Mouse (Mus musculus): ENCODE results near the gene Abi1. TPM values are rescaled to one million over a fixed set of nuclear protein-coding genes. Genes with fewer than 3 reads are reported as not detected.
A peak's percentile ranks its signal among the peaks of the same experiment; 100 is the strongest.
"Not testable (repeated sequence)": the region's sequence is repeated elsewhere in the genome, so short reads cannot be mapped to it uniquely, and the experiment has no call there.

Abi1 gene
- polyA plus RNA-seq, 1 experiment from 2014 or later = 40.2 TPM

DNA sequence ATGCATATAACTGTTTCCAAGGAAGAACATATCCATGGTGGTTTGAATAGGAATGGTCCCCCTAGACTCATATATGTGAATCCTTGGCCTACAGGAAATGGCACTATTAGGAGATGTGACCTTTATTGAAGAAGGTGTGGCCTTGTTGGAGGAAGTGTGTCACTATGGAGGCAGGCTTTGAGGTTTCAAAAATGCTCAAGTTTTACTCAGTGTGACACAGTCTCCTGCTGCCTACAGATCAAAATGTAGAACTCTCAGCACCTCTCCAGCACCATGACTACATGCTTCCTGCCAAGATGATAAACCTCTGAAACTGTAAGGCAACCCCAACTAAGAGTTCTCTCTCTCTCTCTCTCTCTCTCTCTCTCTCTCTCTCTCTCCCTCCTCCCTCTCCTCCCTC lies 8.0 kb upstream of the Abi1 start:
- no peak for DNase-seq (ENCODE audit: low spot score)
- no peak overlapping the region for H3K4me3 ChIP-seq
- no peak overlapping the region for H3K27ac ChIP-seq
- H3K4me1 ChIP-seq = no peaks in the 10 kb centered on the region
- no peaks in the 10 kb centered on the region for H3K9me3 ChIP-seq (replicated peaks)
- no peaks in the 10 kb centered on the region for H3K36me3 ChIP-seq
- H3K27me3 ChIP-seq (ENCODE audit: low read depth, poor library complexity, severe bottlenecking) = no peaks in the 10 kb centered on the region

DNA sequence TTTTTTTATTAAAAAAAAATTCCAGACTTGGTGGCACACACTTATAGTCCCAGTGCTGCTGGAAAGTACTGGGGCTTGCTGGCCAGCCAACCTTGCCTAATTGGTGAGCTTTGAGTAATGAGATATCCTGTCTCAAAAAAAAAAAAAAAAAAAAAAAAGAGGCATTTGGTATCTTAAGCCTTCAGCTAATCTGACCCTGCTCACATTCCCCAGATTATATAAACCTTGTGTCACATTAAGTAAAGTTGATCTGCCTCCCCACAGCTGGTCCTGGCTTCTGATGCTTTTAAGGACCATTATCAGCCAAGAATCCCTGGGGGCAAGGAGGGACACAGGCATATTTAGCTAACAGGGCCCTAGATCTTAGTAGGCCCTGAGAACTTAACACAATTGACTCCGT lies 5.7 kb upstream of the Abi1 start:
- Histone ChIP-seq H3K4me3 (no peak overlapping the region), H3K27me3 (ENCODE audit: low read depth, poor library complexity, severe bottlenecking) (no peaks in the 10 kb centered on the region), H3K36me3 (no peaks in the 10 kb centered on the region), H3K9me3 (replicated peaks) (no peaks in the 10 kb centered on the region), H3K27ac (no peak overlapping the region), H3K4me1 (no peaks in the 10 kb centered on the region)
- 40% methylated on average over 1 of the region's 1 CpGs for WGBS
- DNase-seq (ENCODE audit: low spot score) = no peak

DNA sequence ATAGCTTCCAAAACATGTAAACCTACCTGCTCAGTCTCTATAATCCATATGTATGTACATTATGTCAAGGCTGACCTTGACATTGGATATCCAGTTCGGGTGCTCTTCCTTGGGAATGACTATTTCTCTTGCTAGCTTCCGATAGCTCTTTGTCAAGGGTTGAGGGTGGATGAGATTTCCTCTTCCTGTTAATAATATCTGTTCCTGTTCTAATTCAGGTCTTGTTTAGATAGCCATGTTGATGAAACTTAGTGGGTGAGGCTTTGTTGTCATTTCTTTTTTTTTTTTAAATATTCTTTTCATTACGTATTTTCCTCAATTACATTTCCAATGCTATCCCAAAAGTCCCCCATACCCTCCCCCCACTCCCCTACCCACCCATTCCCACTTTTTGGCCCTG lies 2.1 kb upstream of the Abi1 start:
- H3K27me3 ChIP-seq (ENCODE audit: low read depth, poor library complexity, severe bottlenecking) = no peaks in the 10 kb centered on the region
- H3K4me3 ChIP-seq = no peak overlapping the region
- peaks cover 7% of the 10 kb centered on the region for H3K4me1 ChIP-seq
- 93% methylated on average over 3 of the region's 3 CpGs for WGBS
- no peaks in the 10 kb centered on the region for H3K9me3 ChIP-seq (replicated peaks)
- no peaks in the 10 kb centered on the region for H3K36me3 ChIP-seq
- no peak for DNase-seq (ENCODE audit: low spot score)
- H3K27ac ChIP-seq = no peak overlapping the region

DNA sequence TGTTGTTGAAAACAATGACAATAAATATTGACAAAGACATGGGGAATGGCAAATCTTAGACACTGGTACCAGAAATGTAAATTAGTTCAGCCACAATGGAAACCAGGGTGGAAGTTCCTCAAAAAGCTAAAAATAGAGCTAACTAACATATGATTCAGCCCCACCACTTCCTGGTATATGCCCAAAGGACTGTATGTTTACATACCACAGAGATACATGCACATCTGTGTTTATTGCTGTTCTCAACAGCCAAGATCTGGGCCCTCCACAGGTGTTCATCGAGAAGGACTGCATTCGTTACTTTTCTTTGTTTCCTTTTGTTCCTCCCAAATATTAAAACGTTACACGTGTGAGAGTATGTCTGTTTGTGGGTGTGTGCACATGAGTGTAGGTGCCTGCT lies 1.4 kb upstream of the Abi1 start:
- Histone ChIP-seq H3K4me3 (no peak overlapping the region), H3K9me3 (replicated peaks) (no peaks in the 10 kb centered on the region), H3K36me3 (no peaks in the 10 kb centered on the region), H3K4me1 (peaks cover 7% of the 10 kb centered on the region), H3K27ac (no peak overlapping the region), H3K27me3 (ENCODE audit: low read depth, poor library complexity, severe bottlenecking) (no peaks in the 10 kb centered on the region)
- WGBS = 88% methylated on average over 4 of the region's 4 CpGs
- DNase-seq (ENCODE audit: low spot score) = no peak

DNA sequence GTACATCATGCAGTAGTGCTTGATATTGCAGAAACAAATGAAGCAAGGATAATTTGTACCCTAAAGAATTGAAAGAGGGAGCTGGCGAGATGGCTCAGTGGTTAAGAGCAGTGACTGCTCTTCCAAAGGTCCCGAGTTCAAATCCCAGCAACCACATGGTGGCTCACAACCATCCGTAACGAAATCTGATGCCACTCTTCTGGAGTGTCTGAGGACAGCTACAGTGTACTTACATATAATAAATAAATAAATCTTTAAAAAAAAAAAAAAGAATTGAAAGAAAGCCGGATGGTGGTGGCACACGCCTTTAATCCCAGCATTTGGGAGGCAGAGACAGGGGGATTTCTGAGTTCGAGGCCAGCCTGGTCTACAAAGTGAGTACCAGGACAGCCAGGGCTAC lies 649 bp upstream of the Abi1 start:
- H3K4me1 ChIP-seq; H3K27me3 ChIP-seq (ENCODE audit: low read depth, poor library complexity, severe bottlenecking); DNase-seq (ENCODE audit: low spot score); H3K4me3 ChIP-seq; H3K27ac ChIP-seq; H3K36me3 ChIP-seq; H3K9me3 ChIP-seq (replicated peaks): not testable (repeated sequence)
- 87% methylated on average over 7 of the region's 7 CpGs for WGBS

DNA sequence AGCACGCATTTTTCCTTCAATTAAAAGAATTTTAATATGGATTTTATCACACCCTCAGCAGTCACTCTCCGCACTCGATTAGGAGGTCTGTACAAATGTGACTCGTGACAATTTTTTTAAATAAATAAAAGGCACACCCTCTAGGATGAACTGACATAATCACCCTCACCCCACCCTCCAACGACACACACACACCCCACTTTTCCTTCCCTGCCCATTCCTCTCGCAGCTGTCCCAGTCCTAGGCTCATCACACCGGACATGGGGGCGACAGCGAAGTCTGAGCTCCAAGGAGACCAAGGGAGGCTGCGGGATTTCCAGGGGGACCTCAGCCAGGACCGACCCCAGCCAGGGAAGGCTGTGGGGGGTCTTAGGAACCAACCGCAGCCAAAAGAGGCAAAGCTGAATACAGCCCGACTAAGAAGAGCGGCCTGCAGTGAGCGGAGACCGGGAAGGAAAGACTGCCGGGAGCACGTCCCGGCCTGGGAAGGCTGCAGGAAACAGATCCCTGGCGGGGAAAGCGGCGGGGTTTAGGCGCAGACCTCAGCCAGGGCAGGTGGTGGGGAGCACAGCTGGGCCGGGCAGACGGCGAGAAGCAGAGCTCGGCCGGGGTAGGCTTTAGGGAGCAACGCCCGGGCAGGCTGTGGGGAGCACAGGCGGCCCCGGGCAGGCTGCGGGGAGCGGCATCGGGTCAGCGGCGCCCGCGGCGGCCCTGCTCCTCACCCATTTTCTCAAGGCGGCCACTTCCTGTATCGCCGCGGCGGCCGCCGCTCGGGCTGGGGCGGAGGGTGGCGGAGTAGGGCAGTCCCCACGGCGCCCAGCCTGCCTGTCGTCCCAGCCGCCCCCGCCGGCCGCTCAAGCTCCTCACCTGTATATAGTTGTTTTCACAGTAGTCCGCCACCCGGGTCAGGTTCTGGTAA lies 700 bp downstream of the Abi1 start:
- peak; percentile 78 for DNase-seq (ENCODE audit: low spot score)
- H3K36me3 ChIP-seq = no peaks in the 10 kb centered on the region
- peaks cover 7% of the 10 kb centered on the region for H3K4me1 ChIP-seq
- H3K27me3 ChIP-seq (ENCODE audit: low read depth, poor library complexity, severe bottlenecking) = no peaks in the 10 kb centered on the region
- peak overlapping the region; percentile 94 for H3K27ac ChIP-seq
- H3K9me3 ChIP-seq (replicated peaks) = no peaks in the 10 kb centered on the region
- peak overlapping the region; percentile 94 for H3K4me3 ChIP-seq
- under 1% methylated on average over 57 of the region's 59 CpGs for WGBS

DNA sequence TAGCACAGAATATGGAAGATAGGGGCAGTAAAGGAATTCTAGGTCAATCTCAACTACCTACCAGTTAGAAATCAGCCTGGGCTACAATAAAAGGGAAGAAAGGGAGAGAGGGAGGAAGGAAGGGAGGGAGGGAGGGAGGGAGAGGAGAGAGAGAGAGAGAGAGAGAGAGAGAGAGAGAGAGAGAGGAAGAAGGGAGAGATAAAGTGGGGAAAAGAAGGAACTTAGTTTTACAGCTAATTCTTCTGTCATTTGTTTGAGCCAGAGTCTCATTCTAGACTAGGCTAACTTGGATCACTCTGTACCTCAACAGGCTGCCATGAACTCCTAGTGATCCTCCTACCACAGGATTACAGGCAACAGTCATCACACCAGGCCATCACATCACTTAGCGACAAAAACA lies 4.6 kb downstream of the Abi1 start:
- 91% methylated on average over 1 of the region's 1 CpGs for WGBS
- Histone ChIP-seq H3K4me3 (no peak overlapping the region), H3K9me3 (replicated peaks) (no peaks in the 10 kb centered on the region), H3K36me3 (peaks cover 17% of the 10 kb centered on the region), H3K27me3 (ENCODE audit: low read depth, poor library complexity, severe bottlenecking) (no peaks in the 10 kb centered on the region), H3K4me1 (peaks cover 7% of the 10 kb centered on the region), H3K27ac (no peak overlapping the region)
- no peak for DNase-seq (ENCODE audit: low spot score)

DNA sequence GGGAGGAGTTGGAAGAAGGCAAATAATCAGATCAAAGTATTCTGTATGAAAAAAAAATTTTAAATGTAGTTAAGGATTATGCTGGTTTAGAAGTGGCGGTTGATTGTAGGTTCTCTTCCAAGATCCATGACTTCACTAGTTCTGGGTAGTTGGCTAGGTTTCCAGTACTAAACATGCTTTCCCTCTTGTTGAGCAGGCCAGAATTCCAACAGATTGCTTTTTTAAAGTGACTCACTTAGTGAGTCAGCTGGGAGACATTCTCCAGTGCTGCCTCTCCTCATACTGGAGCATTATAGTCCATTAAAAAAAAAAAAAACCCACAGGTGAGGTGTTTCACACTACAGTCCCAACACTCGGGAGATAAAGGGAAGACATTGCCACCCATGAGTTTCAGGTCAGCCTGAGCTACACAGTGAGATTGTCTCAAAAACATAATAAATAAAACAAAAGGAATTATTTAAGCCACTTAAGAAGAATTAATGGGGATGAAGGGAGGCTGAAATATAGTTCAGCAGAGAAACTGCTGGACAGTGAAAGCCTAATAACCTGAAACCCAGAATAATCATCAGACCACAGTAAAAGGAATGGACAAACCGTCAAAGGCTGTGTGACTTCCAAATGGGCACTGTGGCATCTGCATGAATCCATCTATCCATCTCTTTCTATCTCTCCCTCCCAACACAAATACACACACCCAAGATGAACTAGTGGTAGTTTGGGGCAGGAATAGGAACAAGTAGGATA lies 5.2 kb downstream of the Abi1 start:
- DNase-seq (ENCODE audit: low spot score) = no peak
- no peak overlapping the region for H3K27ac ChIP-seq
- H3K27me3 ChIP-seq (ENCODE audit: low read depth, poor library complexity, severe bottlenecking) = no peaks in the 10 kb centered on the region
- H3K4me3 ChIP-seq = no peak overlapping the region
- H3K4me1 ChIP-seq = peaks cover 7% of the 10 kb centered on the region
- H3K9me3 ChIP-seq (replicated peaks) = no peaks in the 10 kb centered on the region
- H3K36me3 ChIP-seq = peaks cover 23% of the 10 kb centered on the region
- 89% methylated on average over 3 of the region's 3 CpGs for WGBS

DNA sequence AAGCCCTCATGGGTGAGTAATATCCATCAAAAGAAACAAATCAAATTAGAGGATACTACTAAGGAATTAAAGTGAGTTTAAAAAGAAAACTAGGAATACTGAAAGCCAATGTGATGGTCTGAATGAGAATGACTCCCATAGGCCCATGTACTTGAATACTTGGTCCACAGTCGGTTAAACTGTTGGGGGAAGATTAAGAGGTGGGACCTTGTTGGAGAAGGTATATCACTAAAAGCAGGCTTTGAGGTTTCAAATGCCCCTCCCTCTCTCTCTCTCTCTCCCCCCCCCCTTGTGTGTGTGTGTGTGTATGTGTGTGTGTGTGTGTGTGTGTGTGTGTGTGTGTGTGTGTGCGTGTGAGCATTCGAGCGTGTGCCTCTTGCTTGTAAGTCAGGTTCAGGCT lies 9.4 kb downstream of the Abi1 start:
- 95% methylated on average over 4 of the region's 4 CpGs for WGBS
- H3K36me3 ChIP-seq = peaks cover 33% of the 10 kb centered on the region
- H3K27me3 ChIP-seq (ENCODE audit: low read depth, poor library complexity, severe bottlenecking) = no peaks in the 10 kb centered on the region
- H3K4me1 ChIP-seq = no peaks in the 10 kb centered on the region
- H3K4me3 ChIP-seq = no peak overlapping the region
- no peak overlapping the region for H3K27ac ChIP-seq
- no peak for DNase-seq (ENCODE audit: low spot score)
- no peaks in the 10 kb centered on the region for H3K9me3 ChIP-seq (replicated peaks)

DNA sequence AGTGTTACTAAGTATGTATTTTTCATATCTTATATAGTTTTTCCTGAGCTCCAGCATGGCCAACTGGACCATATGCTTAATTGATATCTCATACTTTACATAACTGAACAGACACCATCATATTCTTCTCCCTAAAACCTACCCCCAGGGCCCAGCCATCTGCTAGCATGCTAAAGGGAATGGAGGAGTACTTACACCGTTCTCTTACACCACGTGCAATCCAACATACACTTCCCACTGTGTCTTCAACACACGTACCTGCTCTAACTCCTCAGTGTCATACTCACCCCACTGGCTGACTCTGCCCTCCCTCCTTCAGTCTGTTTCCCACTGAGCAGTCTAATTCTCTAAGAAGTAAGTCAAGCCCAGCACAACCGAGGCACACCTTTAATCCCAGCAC lies 11.2 kb downstream of the Abi1 start:
- Histone ChIP-seq H3K27me3 (ENCODE audit: low read depth, poor library complexity, severe bottlenecking) (no peaks in the 10 kb centered on the region), H3K27ac (no peak overlapping the region), H3K9me3 (replicated peaks) (no peaks in the 10 kb centered on the region), H3K4me1 (no peaks in the 10 kb centered on the region), H3K4me3 (no peak overlapping the region), H3K36me3 (peaks cover 33% of the 10 kb centered on the region)
- WGBS = 87% methylated on average over 4 of the region's 4 CpGs
- DNase-seq (ENCODE audit: low spot score) = no peak

DNA sequence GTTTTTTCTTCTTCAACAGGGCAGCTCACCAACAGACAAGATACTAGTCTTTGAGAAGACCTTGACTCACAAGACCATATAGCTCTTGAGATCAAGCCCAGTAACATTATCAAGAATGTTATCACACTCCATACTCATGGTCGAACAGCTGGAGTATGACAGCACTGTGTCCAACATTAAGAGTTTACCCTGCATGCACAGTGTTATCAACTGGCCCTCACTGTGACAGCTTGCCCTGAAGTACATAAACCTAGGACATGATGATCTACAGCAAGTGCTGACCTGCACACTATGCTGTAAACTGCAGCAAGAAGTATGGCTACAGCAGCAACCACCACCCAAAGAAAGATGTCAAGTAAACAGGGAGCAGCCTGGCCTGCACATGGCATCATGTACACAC lies 13.7 kb downstream of the Abi1 start:
- Histone ChIP-seq H3K36me3 (peaks cover 25% of the 10 kb centered on the region), H3K4me3 (no peak overlapping the region), H3K4me1 (no peaks in the 10 kb centered on the region), H3K9me3 (replicated peaks) (no peaks in the 10 kb centered on the region), H3K27me3 (ENCODE audit: low read depth, poor library complexity, severe bottlenecking) (no peaks in the 10 kb centered on the region), H3K27ac (no peak overlapping the region)
- WGBS = 97% methylated on average over 1 of the region's 1 CpGs
- no peak for DNase-seq (ENCODE audit: low spot score)

DNA sequence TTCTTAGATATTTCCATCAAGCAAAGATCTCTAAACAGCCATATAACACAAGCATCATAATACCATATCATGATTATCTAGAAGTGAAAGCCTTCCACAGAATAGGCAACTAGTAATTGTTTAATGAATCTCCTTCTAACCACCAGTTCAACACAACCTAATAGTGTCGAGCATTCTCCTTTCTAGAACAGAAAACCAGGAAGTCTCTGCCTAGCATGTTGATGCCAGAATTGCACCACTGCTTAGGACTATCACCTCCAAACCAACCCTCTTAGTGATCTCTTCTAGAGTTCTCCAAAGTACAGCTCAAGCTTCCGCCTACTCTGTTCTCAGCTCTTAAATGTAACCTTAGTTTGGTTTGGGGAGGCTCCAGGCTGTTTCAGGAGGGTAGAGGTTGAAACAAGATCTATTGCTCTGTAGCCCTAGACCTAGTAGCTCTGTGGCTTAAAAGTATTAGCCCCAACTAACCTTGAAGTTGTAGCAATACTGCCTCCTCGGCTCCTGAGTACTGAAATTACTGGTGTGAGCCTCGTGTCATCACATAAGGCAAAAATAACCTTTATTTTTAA lies 16.2 kb downstream of the Abi1 start:
- H3K27me3 ChIP-seq (ENCODE audit: low read depth, poor library complexity, severe bottlenecking) = no peaks in the 10 kb centered on the region
- H3K4me1 ChIP-seq = no peaks in the 10 kb centered on the region
- peaks cover 4% of the 10 kb centered on the region; the same call in 1 of the 2 replicates for H3K36me3 ChIP-seq
- no peak for DNase-seq (ENCODE audit: low spot score)
- H3K9me3 ChIP-seq (replicated peaks) = no peaks in the 10 kb centered on the region
- H3K4me3 ChIP-seq = no peak overlapping the region
- WGBS = 91% methylated on average over 4 of the region's 4 CpGs
- H3K27ac ChIP-seq = no peak overlapping the region

DNA sequence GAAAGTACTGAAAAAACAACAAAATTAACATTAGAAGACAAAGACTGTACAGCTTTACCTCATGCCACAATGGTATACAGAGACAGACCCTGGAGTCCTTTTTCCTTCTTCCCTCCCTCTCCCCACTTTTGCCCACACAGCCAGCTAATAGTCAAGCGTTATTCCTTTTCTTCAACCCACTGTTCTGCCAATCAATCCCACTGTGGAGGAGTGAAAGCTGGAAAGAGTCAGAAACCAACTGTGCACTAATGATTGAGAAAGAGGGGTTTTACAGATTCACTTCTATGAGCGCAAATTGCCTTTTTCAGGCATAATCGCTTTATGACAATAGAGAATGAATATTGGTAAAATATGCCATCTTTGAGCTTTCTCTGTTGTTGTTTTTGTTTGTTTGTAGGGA lies 17.0 kb downstream of the Abi1 start:
- DNase-seq (ENCODE audit: low spot score) = no peak
- Histone ChIP-seq H3K4me1 (no peaks in the 10 kb centered on the region), H3K27ac (no peak overlapping the region), H3K4me3 (no peak overlapping the region), H3K36me3 (peaks cover 4% of the 10 kb centered on the region; the same call in 1 of the 2 replicates), H3K9me3 (replicated peaks) (no peaks in the 10 kb centered on the region), H3K27me3 (ENCODE audit: low read depth, poor library complexity, severe bottlenecking) (no peaks in the 10 kb centered on the region)
- WGBS = 92% methylated on average over 3 of the region's 3 CpGs

Data from limb, embryonic 10.5 days (tissue).